Mouse (Mus musculus): ENCODE data around the gene Agk.

DNA sequence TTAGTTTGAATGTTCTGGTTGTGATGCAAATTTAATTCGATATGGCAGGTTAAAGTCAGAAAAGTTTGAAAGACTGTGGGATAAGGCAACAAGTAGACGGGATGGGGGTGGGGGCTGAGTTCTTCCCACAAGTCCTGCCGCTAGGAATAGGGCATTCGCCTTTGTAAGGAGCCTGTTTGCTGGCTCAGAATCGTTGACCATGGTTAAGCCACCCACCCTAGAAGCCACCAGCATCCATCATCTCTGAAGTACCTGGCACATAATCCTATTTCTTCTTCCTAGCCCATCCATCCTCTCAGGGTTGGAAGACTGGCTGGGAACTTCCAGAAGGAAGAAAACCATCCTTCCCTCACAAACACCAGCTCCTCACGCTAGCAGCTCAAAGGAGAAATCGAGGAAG lies 109.7 kb downstream of the Agk start:
- TF ChIP-seq CTCF (IDR thresholded peaks at IDR 0.05; ENCODE audit: control insufficient read depth, insufficient read depth, insufficient read length), result no peak
- TF ChIP-seq CEBPB (IDR thresholded peaks at IDR 0.05; ENCODE audit: low read depth), result no peak
- no peak for TF ChIP-seq MYOD1 (IDR thresholded peaks at IDR 0.05; ENCODE audit: control insufficient read depth, insufficient read length, low read depth)
- no peak for TF ChIP-seq USF1 (IDR thresholded peaks at IDR 0.05; ENCODE audit: low read depth)
- no peak for TF ChIP-seq MAX (IDR thresholded peaks at IDR 0.05)
- no peak for TF ChIP-seq FOSL1 (IDR thresholded peaks at IDR 0.05; ENCODE audit: insufficient read depth, low read length, poor library complexity, severe bottlenecking)
- no peak for TF ChIP-seq MYOG (IDR thresholded peaks at IDR 0.05; ENCODE audit: control insufficient read depth, extremely low read depth, insufficient read length)
